Mouse (Mus musculus) stomach, embryonic 15.5 days (tissue): ENCODE measurements around the gene Plin5. TPM values are rescaled to one million over a fixed set of nuclear protein-coding genes. Genes with fewer than 3 reads are reported as not detected.

Experiments
- polyA plus RNA-seq: library from polyadenylated mRNA; unstranded; fragments of >200 nt; fragmentation: Nextera tagmentation; extraction: Ambion mirVana; gene quantifications from 2 replicates; pipeline ENCODE4 v1.2.1, GENCODE M21; 2015

Gene Plin5
- polyA plus RNA-seq, 1 experiment from 2014 or later = 0.42 TPM

Other genes starting within 250 kb of the Plin5 start
- 9.4 and 9.9 TPM in 2 replicates for gene Zfp119a, start 238.7 kb downstream of the Plin5 start, polyA plus RNA-seq
- 14.0 and 15.1 TPM in 2 replicates for gene Zfp959, start 225.5 kb downstream of the Plin5 start, polyA plus RNA-seq
- 6.1 and 6.9 TPM in 2 replicates for gene Zfp119b, start 168.1 kb downstream of the Plin5 start, polyA plus RNA-seq
- 4.1 TPM in 2 replicates for gene Ebi3, start 165.0 kb downstream of the Plin5 start, polyA plus RNA-seq
- 22.0 and 24.8 TPM in 2 replicates for gene Yju2, start 158.5 kb downstream of the Plin5 start, polyA plus RNA-seq
- gene Shd, start 147.1 kb downstream of the Plin5 start, polyA plus RNA-seq = 10.4 and 11.1 TPM in 2 replicates
- 9.8 and 11.7 TPM in 2 replicates for gene Fsd1, start 131.1 kb downstream of the Plin5 start, polyA plus RNA-seq
- gene Stap2, start 112.0 kb downstream of the Plin5 start, polyA plus RNA-seq = 28.0 and 30.9 TPM in 2 replicates
- gene Mpnd, start 111.9 kb downstream of the Plin5 start, polyA plus RNA-seq = 89.7 and 91.8 TPM in 2 replicates
- 136 and 142 TPM in 2 replicates for gene Sh3gl1, start 81.0 kb downstream of the Plin5 start, polyA plus RNA-seq
- gene Chaf1a, start 77.2 kb downstream of the Plin5 start, polyA plus RNA-seq = 21.7 and 22.4 TPM in 2 replicates
- gene Ubxn6, start 42.6 kb downstream of the Plin5 start, polyA plus RNA-seq = 32.8 and 36.0 TPM in 2 replicates
- 99.9 and 103 TPM in 2 replicates for gene Hdgfl2, start 38.0 kb downstream of the Plin5 start, polyA plus RNA-seq
- 0.36 TPM in 2 replicates for gene Plin4, start 7.8 kb downstream of the Plin5 start, polyA plus RNA-seq
- gene Lrg1, start 4.4 kb upstream of the Plin5 start, polyA plus RNA-seq = 0.52 and 1.6 TPM in 2 replicates
- gene Sema6b, start 22.7 kb upstream of the Plin5 start, polyA plus RNA-seq = 1.3 and 1.4 TPM in 2 replicates
- gene Tnfaip8l1, start 44.9 kb upstream of the Plin5 start, polyA plus RNA-seq = 13.2 and 14.8 TPM in 2 replicates
- gene Mydgf, start 66.3 kb upstream of the Plin5 start, polyA plus RNA-seq = 112 and 113 TPM in 2 replicates
- 33.2 and 37.5 TPM in 2 replicates for gene Dpp9, start 101.3 kb upstream of the Plin5 start, polyA plus RNA-seq
- gene Fem1a, start 139.2 kb upstream of the Plin5 start, polyA plus RNA-seq = 12.7 and 13.0 TPM in 2 replicates
- gene Ticam1, start 159.2 kb upstream of the Plin5 start, polyA plus RNA-seq = 6.6 and 7.8 TPM in 2 replicates
- 90.7 and 93.1 TPM in 2 replicates for gene Plin3, start 175.3 kb upstream of the Plin5 start, polyA plus RNA-seq
- gene Arrdc5, start 182.7 kb upstream of the Plin5 start, polyA plus RNA-seq = not detected in 2 replicates
- 103 and 110 TPM in 2 replicates for gene Uhrf1, start 185.7 kb upstream of the Plin5 start, polyA plus RNA-seq
- gene Kdm4b, start 208.5 kb upstream of the Plin5 start, polyA plus RNA-seq = 27.8 and 33.9 TPM in 2 replicates